Mouse (Mus musculus): ENCODE results near the gene AW146154. TPM values are rescaled to one million over a fixed set of nuclear protein-coding genes. Genes with fewer than 3 reads are reported as not detected.

Gene AW146154
- polyA plus RNA-seq (2012; rRNA removed) (11.5 and 12.5 TPM in 2 replicates), polyA plus RNA-seq (2014; fragmentation: Nextera tagmentation; extraction: Ambion mirVana) (7.2 and 10.8 TPM in 2 replicates)

DNA sequence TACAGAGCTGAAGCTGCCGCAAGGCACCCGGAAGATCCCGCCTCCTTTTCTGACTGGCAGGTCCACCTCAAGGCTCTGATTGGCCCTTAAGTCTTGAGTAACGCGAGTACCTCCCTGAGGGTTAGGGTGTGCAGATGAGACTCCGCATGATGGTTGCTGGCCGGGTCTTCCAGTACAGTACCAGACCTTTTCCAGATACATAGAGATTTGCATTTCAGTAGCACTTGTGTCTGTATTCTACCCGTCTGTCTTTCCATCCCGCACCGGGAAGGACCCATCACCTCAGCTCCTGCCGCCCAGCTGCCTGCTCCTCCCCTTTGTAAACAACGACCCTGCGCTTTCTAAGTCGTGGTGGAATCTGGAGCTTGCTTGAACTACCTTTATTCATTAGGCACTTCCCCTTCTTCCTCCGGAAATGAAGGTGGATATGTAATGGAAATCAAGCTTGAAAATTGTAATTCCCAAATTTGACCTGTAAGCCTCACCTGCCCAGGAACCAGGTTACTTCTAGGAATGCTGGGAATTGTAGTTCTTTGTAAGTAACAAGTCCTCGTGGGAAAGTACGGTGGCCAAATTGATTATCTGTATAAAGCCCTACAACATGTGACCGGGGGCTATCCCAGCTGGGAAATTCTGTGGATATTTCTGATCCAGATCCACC is at the start of gene AW146154, which contains the start of gene Gm20449:
AW146154 (minus strand) TSS at position 502 of the 661 bp plus-strand sequence.
Gm20449 (minus strand) TSS at position 29 of the 661 bp plus-strand sequence.
- Histone ChIP-seq H3K36me3 (ENCODE audit: control insufficient read depth, insufficient read depth, low read length) (0 out of 2 replicates have a peak, but pooled peaks cover 5% of the 10 kb centered on the region), H3K27ac (replicated peaks; ENCODE audit: low read depth, low read length) (peak within 1 kb of the TSS; percentile 29; the same call in 1 of the 2 replicates), H3K4me2 (replicated peaks; ENCODE audit: low read depth, low read length, severe bottlenecking) (peak within 1 kb of the TSS; percentile 63), H3K9ac (ENCODE audit: low read depth, low read length, severe bottlenecking) (peak within 1 kb of the TSS; percentile 58), H3K9me3 (ENCODE audit: control insufficient read depth, low read length) (0 out of 2 replicates have a peak, but pooled peaks cover 9% of the 10 kb centered on the region), H3K4me1 (ENCODE audit: control insufficient read depth, insufficient read depth, low read length) (no peaks in the 10 kb centered on the region), H3K27me3 (ENCODE audit: control insufficient read depth, insufficient read depth, low read length) (no peaks in the 10 kb centered on the region), H3K4me3 (replicated peaks; ENCODE audit: low read length) (peak within 1 kb of the TSS; percentile 59)
- TF ChIP-seq POLR2A (IDR thresholded peaks at IDR 0.05; ENCODE audit: borderline replicate concordance, extremely low read depth, insufficient read depth, insufficient read length), result peak; percentile 10; the same call in 1 of the 2 replicates
- peak; percentile 89 for DNase-seq (ENCODE audit: low spot score)
- ATAC-seq (ENCODE audit: low FRiP score, low read depth), result peak; percentile 97
- WGBS, result under 1% methylated on average over 18 of the region's 18 CpGs

GRCm38 (mm10) chr7:41512672-41513071 is 13.0 kb upstream of the AW146154 start:
- no peak for ATAC-seq (ENCODE audit: low FRiP score, low read depth)
- no peaks in the 10 kb centered on the region for H3K27me3 ChIP-seq (ENCODE audit: control insufficient read depth, insufficient read depth, low read length)
- peaks cover 4% of the 10 kb centered on the region; the same call in 1 of the 2 replicates for H3K9me3 ChIP-seq (ENCODE audit: control insufficient read depth, low read length)
- no peak for TF ChIP-seq POLR2A (IDR thresholded peaks at IDR 0.05; ENCODE audit: borderline replicate concordance, extremely low read depth, insufficient read depth, insufficient read length)
- no peak overlapping the region for H3K4me2 ChIP-seq (replicated peaks; ENCODE audit: low read depth, low read length, severe bottlenecking)
- WGBS, result 91% methylated on average over 3 of the region's 3 CpGs
- H3K4me3 ChIP-seq (replicated peaks; ENCODE audit: low read length), result no peak overlapping the region
- H3K36me3 ChIP-seq (ENCODE audit: control insufficient read depth, insufficient read depth, low read length), result no peaks in the 10 kb centered on the region
- no peak overlapping the region for H3K9ac ChIP-seq (ENCODE audit: low read depth, low read length, severe bottlenecking)
- DNase-seq (ENCODE audit: low spot score), result no peak
- no peaks in the 10 kb centered on the region for H3K4me1 ChIP-seq (ENCODE audit: control insufficient read depth, insufficient read depth, low read length)
- no peak overlapping the region for H3K27ac ChIP-seq (replicated peaks; ENCODE audit: low read depth, low read length)

DNA sequence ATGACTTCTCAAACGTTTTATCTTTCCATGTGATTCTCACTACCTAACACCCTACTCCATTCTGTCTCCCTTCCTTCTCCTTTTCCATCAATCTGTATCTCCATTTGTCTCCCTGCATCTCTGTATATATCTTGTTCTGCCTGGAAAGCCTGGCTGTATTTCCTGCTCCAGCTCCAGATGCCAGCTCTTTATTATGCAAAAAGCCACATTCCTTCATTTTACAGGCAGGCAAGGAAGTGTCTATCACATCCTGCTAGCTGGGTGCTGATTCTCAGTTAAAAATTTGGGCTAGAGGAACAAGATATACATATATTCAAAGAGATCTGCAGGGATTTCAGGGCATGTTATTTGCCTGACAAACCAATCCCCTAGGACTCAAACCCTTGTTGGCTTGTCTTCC is 12.5 kb upstream of the AW146154 start:
- Histone ChIP-seq H3K9me3 (ENCODE audit: control insufficient read depth, low read length) (peaks cover 4% of the 10 kb centered on the region; the same call in 1 of the 2 replicates), H3K27me3 (ENCODE audit: control insufficient read depth, insufficient read depth, low read length) (no peaks in the 10 kb centered on the region), H3K9ac (ENCODE audit: low read depth, low read length, severe bottlenecking) (no peak overlapping the region), H3K4me2 (replicated peaks; ENCODE audit: low read depth, low read length, severe bottlenecking) (no peak overlapping the region), H3K4me3 (replicated peaks; ENCODE audit: low read length) (no peak overlapping the region), H3K4me1 (ENCODE audit: control insufficient read depth, insufficient read depth, low read length) (no peaks in the 10 kb centered on the region), H3K36me3 (ENCODE audit: control insufficient read depth, insufficient read depth, low read length) (no peaks in the 10 kb centered on the region), H3K27ac (replicated peaks; ENCODE audit: low read depth, low read length) (no peak overlapping the region)
- WGBS, result 10% methylated on average over 1 of the region's 1 CpGs
- ATAC-seq (ENCODE audit: low FRiP score, low read depth) (no peak), DNase-seq (ENCODE audit: low spot score) (no peak)
- no peak for TF ChIP-seq POLR2A (IDR thresholded peaks at IDR 0.05; ENCODE audit: borderline replicate concordance, extremely low read depth, insufficient read depth, insufficient read length)

- Histone ChIP-seq H3K4me1 (ENCODE audit: control insufficient read depth, insufficient read depth, low read length) (no peaks in the 10 kb centered on the region), H3K27ac (replicated peaks; ENCODE audit: low read depth, low read length) (no peak overlapping the region), H3K4me2 (replicated peaks; ENCODE audit: low read depth, low read length, severe bottlenecking) (no peak overlapping the region), H3K27me3 (ENCODE audit: control insufficient read depth, insufficient read depth, low read length) (no peaks in the 10 kb centered on the region), H3K9me3 (ENCODE audit: control insufficient read depth, low read length) (no peaks in the 10 kb centered on the region), H3K9ac (ENCODE audit: low read depth, low read length, severe bottlenecking) (no peak overlapping the region), H3K4me3 (replicated peaks; ENCODE audit: low read length) (no peak overlapping the region), H3K36me3 (ENCODE audit: control insufficient read depth, insufficient read depth, low read length) (no peaks in the 10 kb centered on the region)
- TF ChIP-seq POLR2A (IDR thresholded peaks at IDR 0.05; ENCODE audit: borderline replicate concordance, extremely low read depth, insufficient read depth, insufficient read length), result no peak
- no peak for DNase-seq (ENCODE audit: low spot score)
- WGBS, result 55% methylated on average over 1 of the region's 1 CpGs
- ATAC-seq (ENCODE audit: low FRiP score, low read depth), result no peak
These were observed 2.7 kb upstream of the AW146154 start for GRCm38 (mm10) chr7:41502402-41502801.

GRCm38 (mm10) chr7:41500151-41500934 is 653 bp upstream of the AW146154 start:
- H3K9ac ChIP-seq (ENCODE audit: low read depth, low read length, severe bottlenecking), result peak overlapping the region; percentile 26; the same call in 1 of the 2 replicates
- peak overlapping the region; percentile 63 for H3K4me2 ChIP-seq (replicated peaks; ENCODE audit: low read depth, low read length, severe bottlenecking)
- ATAC-seq (ENCODE audit: low FRiP score, low read depth) (no peak), DNase-seq (ENCODE audit: low spot score) (peak; percentile 16)
- no peak overlapping the region for H3K27ac ChIP-seq (replicated peaks; ENCODE audit: low read depth, low read length)
- H3K36me3 ChIP-seq (ENCODE audit: control insufficient read depth, insufficient read depth, low read length), result 0 out of 2 replicates have a peak, but pooled peaks cover under 1% of the 10 kb centered on the region
- 0 out of 2 replicates have a peak, but pooled peaks cover 4% of the 10 kb centered on the region for H3K9me3 ChIP-seq (ENCODE audit: control insufficient read depth, low read length)
- 22% methylated on average over 22 of the region's 22 CpGs for WGBS
- TF ChIP-seq POLR2A (IDR thresholded peaks at IDR 0.05; ENCODE audit: borderline replicate concordance, extremely low read depth, insufficient read depth, insufficient read length), result no peak
- H3K4me1 ChIP-seq (ENCODE audit: control insufficient read depth, insufficient read depth, low read length), result no peaks in the 10 kb centered on the region
- H3K27me3 ChIP-seq (ENCODE audit: control insufficient read depth, insufficient read depth, low read length), result no peaks in the 10 kb centered on the region
- H3K4me3 ChIP-seq (replicated peaks; ENCODE audit: low read length), result peak overlapping the region; percentile 59
